Mouse (Mus musculus): ENCODE measurements around the gene Atp5d. TPM values are rescaled to one million over a fixed set of nuclear protein-coding genes. Genes with fewer than 3 reads are reported as not detected.

Atp5d gene
- polyA plus RNA-seq, 1 experiment from 2014 or later: 433 TPM

DNA sequence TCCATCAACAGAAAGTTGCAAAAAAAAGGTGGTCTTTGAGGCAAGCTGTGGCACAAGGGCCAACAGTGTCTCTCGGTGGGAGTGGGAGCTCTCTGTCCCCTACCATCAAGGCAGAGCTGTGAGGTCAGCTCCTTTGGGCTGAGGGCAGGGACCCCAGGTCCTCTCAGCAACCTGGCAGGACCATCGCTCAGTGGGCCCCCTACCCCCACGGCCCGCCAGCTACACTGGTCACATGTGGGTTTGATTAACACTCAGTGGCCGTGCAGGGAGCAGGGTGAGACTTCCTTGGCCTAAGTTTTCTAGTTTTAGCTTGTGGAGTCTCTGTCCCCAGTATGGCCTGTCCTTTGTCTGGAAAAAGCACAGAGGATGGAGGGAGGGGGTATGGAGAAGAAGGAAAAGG is 42.4 kb downstream of the Atp5d start:
- Histone ChIP-seq H3K36me3 (ENCODE audit: control insufficient read depth, insufficient read depth) (no peaks in the 10 kb centered on the region), H3K4me3 (replicated peaks; ENCODE audit: low read length) (peak overlapping the region; percentile 66), H3K4me2 (ENCODE audit: low read length) (peak overlapping the region; percentile 90), H3K27ac (ENCODE audit: low read length) (no peak overlapping the region), H3K9me3 (ENCODE audit: control insufficient read depth, low read length) (no peaks in the 10 kb centered on the region), H3K9ac (replicated peaks; ENCODE audit: low read depth, low read length) (peak overlapping the region; percentile 82), H3K4me1 (replicated peaks; ENCODE audit: control insufficient read depth, insufficient read depth, low read length) (peaks cover 24% of the 10 kb centered on the region), H3K27me3 (replicated peaks; ENCODE audit: control insufficient read depth, insufficient read depth, low read length) (no peaks in the 10 kb centered on the region)
- WGBS: 48% methylated on average over 5 of the region's 5 CpGs
- ATAC-seq: no peak

- WGBS: 92% methylated on average over 7 of the region's 7 CpGs
- ATAC-seq: no peak
- Histone ChIP-seq H3K27ac (ENCODE audit: low read length) (no peak overlapping the region), H3K36me3 (ENCODE audit: control insufficient read depth, insufficient read depth) (peaks cover 7% of the 10 kb centered on the region), H3K4me3 (replicated peaks; ENCODE audit: low read length) (no peak overlapping the region), H3K9ac (replicated peaks; ENCODE audit: low read depth, low read length) (no peak overlapping the region), H3K9me3 (ENCODE audit: control insufficient read depth, low read length) (no peaks in the 10 kb centered on the region), H3K27me3 (replicated peaks; ENCODE audit: control insufficient read depth, insufficient read depth, low read length) (no peaks in the 10 kb centered on the region), H3K4me2 (ENCODE audit: low read length) (no peak overlapping the region), H3K4me1 (replicated peaks; ENCODE audit: control insufficient read depth, insufficient read depth, low read length) (peaks cover 23% of the 10 kb centered on the region)
Measured at GRCm38 (mm10) chr10:80182547-80182946, 44.1 kb downstream of the Atp5d start.

DNA sequence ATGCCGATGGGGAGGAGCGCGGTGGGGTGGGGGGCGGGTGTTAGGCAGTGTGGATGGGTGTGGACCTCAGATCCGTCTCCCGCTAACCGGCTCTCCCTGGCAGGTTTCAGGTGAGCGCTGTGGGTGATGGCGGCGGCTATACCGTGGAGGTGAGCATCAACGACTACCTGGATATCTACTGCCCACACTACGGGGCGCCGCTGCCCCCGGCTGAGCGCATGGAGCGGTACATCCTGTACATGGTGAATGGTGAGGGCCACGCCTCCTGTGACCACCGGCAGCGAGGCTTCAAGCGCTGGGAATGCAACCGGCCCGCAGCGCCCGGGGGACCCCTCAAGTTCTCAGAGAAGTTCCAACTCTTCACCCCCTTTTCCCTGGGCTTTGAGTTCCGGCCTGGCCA is 48.2 kb downstream of the Atp5d start:
- no peak overlapping the region for H3K27ac ChIP-seq (ENCODE audit: low read length)
- H3K4me2 ChIP-seq (ENCODE audit: low read length): no peak overlapping the region
- 47% methylated on average over 27 of the region's 27 CpGs for WGBS

DNA sequence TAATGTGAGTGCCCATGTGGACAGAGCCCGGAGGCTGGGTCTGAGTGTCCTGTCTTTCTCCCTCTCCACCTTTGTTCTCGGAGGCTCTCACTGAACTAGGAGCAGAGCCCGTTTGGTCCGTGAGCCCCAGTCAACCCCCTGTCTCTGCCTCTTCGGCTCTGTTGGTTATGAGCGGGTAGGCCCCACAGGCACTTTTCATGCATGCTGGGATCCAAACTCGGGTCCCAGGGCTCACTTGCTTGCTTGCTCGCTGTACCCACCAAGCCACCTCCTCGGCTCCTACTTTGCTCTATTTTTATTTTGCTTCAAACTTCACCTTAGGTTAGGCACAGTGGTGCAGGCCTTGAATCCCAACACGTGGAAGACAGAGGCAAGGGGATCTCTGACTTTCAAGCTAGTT is 49.3 kb downstream of the Atp5d start:
- peaks cover 20% of the 10 kb centered on the region for H3K36me3 ChIP-seq (ENCODE audit: control insufficient read depth, insufficient read depth)
- H3K9ac ChIP-seq (replicated peaks; ENCODE audit: low read depth, low read length): no peak overlapping the region
- H3K27ac ChIP-seq (ENCODE audit: low read length): no peak overlapping the region
- no peak overlapping the region for H3K4me3 ChIP-seq (replicated peaks; ENCODE audit: low read length)
- H3K9me3 ChIP-seq (ENCODE audit: control insufficient read depth, low read length): no peaks in the 10 kb centered on the region
- peaks cover 22% of the 10 kb centered on the region for H3K4me1 ChIP-seq (replicated peaks; ENCODE audit: control insufficient read depth, insufficient read depth, low read length)
- no peak for ATAC-seq
- no peaks in the 10 kb centered on the region for H3K27me3 ChIP-seq (replicated peaks; ENCODE audit: control insufficient read depth, insufficient read depth, low read length)
- WGBS: 86% methylated on average over 10 of the region's 10 CpGs
- H3K4me2 ChIP-seq (ENCODE audit: low read length): no peak overlapping the region

More for the DNA sequence above, 48.2 kb downstream of the Atp5d start:
- Histone ChIP-seq H3K4me1 (replicated peaks; ENCODE audit: control insufficient read depth, insufficient read depth, low read length) (peaks cover 28% of the 10 kb centered on the region), H3K9me3 (ENCODE audit: control insufficient read depth, low read length) (no peaks in the 10 kb centered on the region), H3K36me3 (ENCODE audit: control insufficient read depth, insufficient read depth) (peaks cover 20% of the 10 kb centered on the region), H3K27me3 (replicated peaks; ENCODE audit: control insufficient read depth, insufficient read depth, low read length) (no peaks in the 10 kb centered on the region), H3K4me3 (replicated peaks; ENCODE audit: low read length) (no peak overlapping the region), H3K9ac (replicated peaks; ENCODE audit: low read depth, low read length) (no peak overlapping the region)
- ATAC-seq: no peak

DNA sequence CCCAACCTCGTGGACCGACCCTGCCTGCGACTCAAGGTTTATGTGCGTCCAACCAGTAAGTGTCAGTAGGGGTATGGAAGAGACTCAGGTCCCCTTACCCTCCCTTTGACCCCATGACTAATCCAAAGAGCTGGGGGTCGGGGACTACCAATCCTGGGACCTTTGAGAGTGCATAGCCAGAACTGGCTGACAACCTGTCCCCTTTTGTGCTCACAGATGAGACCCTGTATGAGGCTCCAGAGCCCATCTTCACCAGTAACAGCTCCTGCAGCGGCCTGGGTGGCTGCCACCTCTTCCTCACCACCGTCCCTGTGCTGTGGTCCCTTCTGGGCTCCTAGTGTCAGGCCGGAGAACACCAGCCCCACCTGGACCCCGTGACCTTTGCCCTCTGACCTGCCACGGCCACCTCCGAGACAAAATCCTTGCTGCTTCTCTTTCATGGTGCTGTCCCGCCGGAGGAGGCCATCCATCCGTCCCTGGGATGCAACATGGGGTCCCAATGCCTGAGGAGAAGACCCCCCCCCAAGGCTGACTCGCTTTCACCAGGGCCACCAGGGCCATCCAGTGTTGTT is 50.1 kb downstream of the Atp5d start:
- no peaks in the 10 kb centered on the region for H3K27me3 ChIP-seq (replicated peaks; ENCODE audit: control insufficient read depth, insufficient read depth, low read length)
- no peak overlapping the region for H3K4me2 ChIP-seq (ENCODE audit: low read length)
- peaks cover 22% of the 10 kb centered on the region for H3K4me1 ChIP-seq (replicated peaks; ENCODE audit: control insufficient read depth, insufficient read depth, low read length)
- no peak for ATAC-seq
- H3K4me3 ChIP-seq (replicated peaks; ENCODE audit: low read length): no peak overlapping the region
- H3K9ac ChIP-seq (replicated peaks; ENCODE audit: low read depth, low read length): peak overlapping the region; percentile 1; the same call in 1 of the 2 replicates
- peaks cover 20% of the 10 kb centered on the region for H3K36me3 ChIP-seq (ENCODE audit: control insufficient read depth, insufficient read depth)
- H3K9me3 ChIP-seq (ENCODE audit: control insufficient read depth, low read length): no peaks in the 10 kb centered on the region
- no peak overlapping the region for H3K27ac ChIP-seq (ENCODE audit: low read length)
- WGBS: 70% methylated on average over 15 of the region's 15 CpGs

DNA sequence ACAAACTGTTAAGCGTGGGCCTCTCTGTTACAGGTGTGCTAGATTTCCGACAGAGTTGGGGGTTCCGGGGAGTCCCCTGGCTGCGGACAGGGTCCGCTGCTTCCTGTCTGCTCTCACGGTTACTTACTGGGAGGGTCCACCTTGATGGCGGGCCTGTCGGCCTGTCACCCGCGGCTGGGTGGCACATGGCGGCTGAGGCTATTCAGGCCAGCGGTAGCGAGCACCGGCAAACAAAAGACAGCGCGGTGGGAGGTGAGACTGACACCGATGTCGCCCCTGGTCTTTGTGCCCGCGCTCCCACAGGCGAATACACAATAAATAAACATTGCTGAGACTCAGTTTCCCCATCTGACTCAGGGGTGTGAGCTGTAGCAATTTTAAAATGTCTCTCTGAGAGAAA is 51.6 kb downstream of the Atp5d start:
- H3K4me2 ChIP-seq (ENCODE audit: low read length): peak overlapping the region; percentile 60
- H3K9me3 ChIP-seq (ENCODE audit: control insufficient read depth, low read length): no peaks in the 10 kb centered on the region
- peaks cover 20% of the 10 kb centered on the region for H3K36me3 ChIP-seq (ENCODE audit: control insufficient read depth, insufficient read depth)
- H3K4me3 ChIP-seq (replicated peaks; ENCODE audit: low read length): peak overlapping the region; percentile 57
- H3K4me1 ChIP-seq (replicated peaks; ENCODE audit: control insufficient read depth, insufficient read depth, low read length): peaks cover 22% of the 10 kb centered on the region
- H3K27ac ChIP-seq (ENCODE audit: low read length): peak overlapping the region; percentile 81
- H3K27me3 ChIP-seq (replicated peaks; ENCODE audit: control insufficient read depth, insufficient read depth, low read length): no peaks in the 10 kb centered on the region
- peak overlapping the region; percentile 76 for H3K9ac ChIP-seq (replicated peaks; ENCODE audit: low read depth, low read length)
- WGBS: 4% methylated on average over 21 of the region's 21 CpGs
- no peak for ATAC-seq

GRCm38 (mm10) chr10:80190491-80191051 is 52.1 kb downstream of the Atp5d start:
- H3K27ac ChIP-seq (ENCODE audit: low read length): peak overlapping the region; percentile 81
- peak overlapping the region; percentile 57 for H3K4me3 ChIP-seq (replicated peaks; ENCODE audit: low read length)
- no peaks in the 10 kb centered on the region for H3K27me3 ChIP-seq (replicated peaks; ENCODE audit: control insufficient read depth, insufficient read depth, low read length)
- peaks cover 22% of the 10 kb centered on the region for H3K4me1 ChIP-seq (replicated peaks; ENCODE audit: control insufficient read depth, insufficient read depth, low read length)
- H3K9ac ChIP-seq (replicated peaks; ENCODE audit: low read depth, low read length): peak overlapping the region; percentile 76
- ATAC-seq: peak; percentile 47
- H3K36me3 ChIP-seq (ENCODE audit: control insufficient read depth, insufficient read depth): peaks cover 20% of the 10 kb centered on the region
- WGBS: under 1% methylated on average over 48 of the region's 48 CpGs
- peak overlapping the region; percentile 60 for H3K4me2 ChIP-seq (ENCODE audit: low read length)
- no peaks in the 10 kb centered on the region for H3K9me3 ChIP-seq (ENCODE audit: control insufficient read depth, low read length)

GRCm38 (mm10) chr10:80193976-80194375 is 55.5 kb downstream of the Atp5d start:
- Histone ChIP-seq H3K9me3 (ENCODE audit: control insufficient read depth, low read length) (no peaks in the 10 kb centered on the region), H3K27ac (ENCODE audit: low read length) (no peak overlapping the region), H3K27me3 (replicated peaks; ENCODE audit: control insufficient read depth, insufficient read depth, low read length) (no peaks in the 10 kb centered on the region), H3K36me3 (ENCODE audit: control insufficient read depth, insufficient read depth) (peaks cover under 1% of the 10 kb centered on the region; the same call in 1 of the 2 replicates), H3K4me2 (ENCODE audit: low read length) (no peak overlapping the region), H3K9ac (replicated peaks; ENCODE audit: low read depth, low read length) (no peak overlapping the region), H3K4me3 (replicated peaks; ENCODE audit: low read length) (no peak overlapping the region), H3K4me1 (replicated peaks; ENCODE audit: control insufficient read depth, insufficient read depth, low read length) (peaks cover 20% of the 10 kb centered on the region)
- 64% methylated on average over 6 of the region's 6 CpGs for WGBS
- ATAC-seq: no peak

DNA sequence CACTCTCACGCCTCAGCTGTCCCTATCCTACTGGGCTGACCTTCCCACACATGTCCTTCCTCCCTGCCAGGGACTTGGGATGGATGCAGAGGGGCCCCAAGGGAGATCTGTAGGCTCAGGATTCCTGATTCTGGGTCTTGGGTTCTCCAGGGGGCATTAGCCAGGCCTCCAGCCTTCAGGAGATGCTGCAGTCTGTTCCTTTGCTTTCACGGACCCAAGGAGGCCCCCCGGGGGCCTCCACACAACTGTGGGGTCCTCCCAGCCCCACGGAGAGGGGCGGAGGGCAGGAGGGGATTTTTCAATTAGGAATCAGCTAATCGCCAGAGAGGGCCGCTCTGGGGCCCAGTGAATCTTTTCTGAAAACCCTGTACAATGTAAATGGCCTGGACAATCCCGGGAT is 56.0 kb downstream of the Atp5d start:
- Histone ChIP-seq H3K36me3 (ENCODE audit: control insufficient read depth, insufficient read depth) (no peaks in the 10 kb centered on the region), H3K9me3 (ENCODE audit: control insufficient read depth, low read length) (no peaks in the 10 kb centered on the region), H3K27ac (ENCODE audit: low read length) (no peak overlapping the region), H3K9ac (replicated peaks; ENCODE audit: low read depth, low read length) (no peak overlapping the region), H3K4me3 (replicated peaks; ENCODE audit: low read length) (no peak overlapping the region), H3K4me1 (replicated peaks; ENCODE audit: control insufficient read depth, insufficient read depth, low read length) (peaks cover 17% of the 10 kb centered on the region), H3K27me3 (replicated peaks; ENCODE audit: control insufficient read depth, insufficient read depth, low read length) (no peaks in the 10 kb centered on the region), H3K4me2 (ENCODE audit: low read length) (no peak overlapping the region)
- ATAC-seq: no peak
- WGBS: 17% methylated on average over 8 of the region's 8 CpGs
